Mouse (Mus musculus) neutrophil, adult 5-6 weeks (primary cell): Measurements from ENCODE around the gene Tdgf1. TPM values are rescaled to one million over a fixed set of nuclear protein-coding genes. Genes with fewer than 3 reads are reported as not detected.

Experiments
- ATAC-seq: fragments of 151-379, 151-347 bp; 2 replicates; pipeline ENCODE4 v1.8.0; 2017; ENCODE audit warnings: mild to moderate bottlenecking, moderate TSS enrichment; ENCODE audit not compliant: insufficient number of reproducible peaks, poor library complexity, low FRiP score, severe bottlenecking; ENCODE audit errors: extremely low read depth
- total RNA-seq: library from RNA; stranded (forward); fragments of 200-1000 nt; gene quantifications from 2 replicates; pipeline ENCODE4 v1.2.3, GENCODE M21; 2017

Gene Tdgf1
- total RNA-seq, 1 experiment from 2014 or later, result 1.0 TPM

DNA sequence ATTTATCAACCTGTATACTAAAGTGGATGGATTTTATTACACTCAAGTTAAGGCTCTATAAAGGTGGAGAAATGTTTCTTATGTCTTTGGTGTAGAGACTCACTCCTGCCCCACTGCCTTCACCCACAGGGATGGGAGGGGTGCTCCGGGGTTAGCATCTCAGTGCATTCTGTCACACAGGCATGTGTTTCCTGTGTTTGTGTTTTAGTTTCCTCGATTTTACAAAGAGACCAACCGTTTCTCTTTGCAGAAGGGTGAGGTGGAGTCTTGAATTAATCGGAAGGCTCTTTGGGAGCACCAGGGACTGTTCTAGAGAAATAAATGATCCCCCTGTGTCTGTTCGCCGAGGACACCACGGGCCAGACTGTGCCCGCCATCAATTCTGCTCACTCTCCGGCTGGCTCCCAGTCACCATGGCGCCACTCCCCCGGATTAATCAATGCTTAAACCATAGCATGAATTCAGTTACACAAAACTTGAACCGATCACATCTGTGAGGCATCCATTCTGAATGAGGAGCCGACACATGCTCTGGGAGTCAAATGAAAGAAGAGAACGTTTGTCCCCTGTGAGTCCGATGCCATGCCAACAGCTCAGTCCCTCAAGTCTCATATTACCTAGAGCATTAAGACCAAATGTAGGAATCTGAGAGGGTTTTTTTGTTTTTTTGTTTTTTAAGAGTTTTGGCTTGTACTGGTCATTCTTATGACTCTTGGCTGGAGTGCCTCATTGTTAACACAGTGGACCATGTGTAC is 25.1 kb downstream of the Tdgf1 start:
- ATAC-seq, result no peak

- no peak for ATAC-seq
Measured at GRCm38 (mm10) chr9:110916786-110917185, 29.2 kb downstream of the Tdgf1 start, which contains the start of gene Fam240a. Gene Fam240a, minus strand, starts transcription at chr9:110916861.

DNA sequence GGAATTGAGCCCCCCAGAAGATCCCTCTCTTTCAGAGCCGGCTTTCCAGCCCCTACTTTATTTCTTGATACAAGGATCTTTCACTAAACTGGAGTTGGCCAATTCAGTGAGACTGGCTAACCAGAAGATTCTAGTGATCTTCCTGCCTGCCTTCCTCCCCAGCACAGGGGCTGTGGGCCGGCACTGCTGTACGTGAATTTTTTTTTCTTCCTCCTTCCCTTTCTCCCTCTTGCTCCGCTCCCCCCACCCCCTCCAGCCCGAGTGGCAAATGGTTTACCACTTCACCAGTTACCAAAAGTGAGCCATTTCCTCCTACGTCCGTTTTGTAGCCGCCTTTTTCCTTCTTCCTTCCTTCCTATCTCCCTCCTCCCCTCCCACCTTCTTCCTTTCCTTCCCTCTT is 30.5 kb downstream of the Tdgf1 start:
- no peak for ATAC-seq

- no peak for ATAC-seq
Measured at GRCm38 (mm10) chr9:110914631-110915236, 31.2 kb downstream of the Tdgf1 start.

DNA sequence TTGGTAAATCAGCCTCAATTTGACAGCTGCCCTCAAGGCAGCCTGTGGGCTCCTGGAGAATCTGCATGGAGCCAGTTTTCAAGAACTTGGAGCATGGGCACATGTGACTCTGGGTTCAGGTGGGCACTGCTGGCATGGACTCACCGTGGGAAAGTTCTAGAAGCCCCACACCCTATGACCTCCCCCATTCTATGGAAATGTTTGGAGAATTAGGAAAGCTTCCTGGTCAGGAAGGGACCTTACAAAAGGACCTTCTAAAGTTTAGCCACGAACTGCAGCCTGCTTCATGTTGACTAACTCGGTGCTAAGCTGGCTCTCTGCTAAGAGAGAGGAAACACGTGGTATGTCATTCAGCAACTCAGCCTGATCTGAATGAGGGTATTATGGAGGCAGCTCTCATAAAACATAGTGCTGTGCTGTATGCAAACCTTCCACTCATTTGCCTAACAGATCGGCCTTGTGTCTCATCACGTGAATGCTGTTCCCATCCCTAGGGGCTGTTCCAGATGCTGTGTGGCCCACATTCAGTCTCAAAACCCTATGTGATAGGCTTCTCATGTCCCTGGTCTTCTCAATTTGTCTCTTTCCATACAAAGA is 36.5 kb downstream of the Tdgf1 start:
- no peak for ATAC-seq

DNA sequence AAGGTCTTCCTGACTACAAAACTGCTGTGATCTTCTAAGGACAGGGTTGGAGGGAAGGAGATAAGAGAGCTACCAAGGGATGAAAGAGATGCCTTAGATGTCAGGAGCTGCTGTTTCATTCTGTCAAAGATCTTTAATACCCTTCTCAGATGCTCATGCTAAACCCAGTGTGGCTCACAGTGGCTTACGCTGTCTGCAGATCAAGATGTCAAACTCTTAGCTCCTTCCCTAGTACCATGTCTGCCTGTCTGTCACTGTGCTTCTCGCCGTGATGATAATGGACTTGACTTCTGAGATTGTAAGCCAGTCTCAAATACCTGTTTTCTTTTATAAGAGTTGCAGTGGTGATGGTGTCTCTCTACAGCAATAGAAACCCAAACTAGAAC is 37.3 kb downstream of the Tdgf1 start:
- no peak for ATAC-seq

DNA sequence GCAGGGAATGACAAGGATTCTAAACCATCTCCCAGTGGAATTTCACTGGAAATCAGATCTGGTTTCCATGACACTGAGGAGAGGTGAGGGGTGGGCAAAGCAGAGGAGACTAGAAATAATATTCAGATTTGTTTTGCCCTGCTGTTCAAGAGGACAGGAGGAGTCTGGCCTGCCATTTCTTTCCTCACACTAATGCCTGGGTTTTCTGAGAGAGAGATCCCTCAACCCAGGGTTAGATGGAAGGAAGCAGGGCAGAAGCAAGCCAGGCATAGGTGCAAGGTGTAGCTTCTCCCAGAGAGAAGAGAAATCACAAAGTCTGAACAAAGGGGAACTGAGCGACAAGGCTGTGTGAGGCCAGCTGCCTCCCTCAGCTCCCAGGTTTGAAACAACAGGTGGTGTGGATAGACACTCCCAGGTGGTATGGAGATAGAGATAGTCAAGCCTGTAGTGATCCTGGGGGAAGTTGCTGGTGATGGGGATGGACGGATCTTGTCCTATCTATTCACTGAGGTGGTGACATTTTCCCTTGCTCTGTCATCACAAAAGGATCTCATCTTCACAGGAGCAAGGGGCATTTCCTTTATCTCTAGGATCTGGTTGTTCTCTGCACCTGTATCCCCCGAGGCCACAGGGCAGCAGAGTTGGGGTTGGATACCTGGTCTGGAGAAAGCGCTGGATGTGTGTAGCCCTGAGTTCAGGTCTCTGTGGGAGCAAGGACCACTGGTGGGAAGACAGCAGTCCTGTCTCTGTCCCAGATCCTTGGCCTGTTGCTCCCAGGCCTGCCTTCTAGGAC is 37.9 kb downstream of the Tdgf1 start:
- no peak for ATAC-seq

GRCm38 (mm10) chr9:110907201-110907837 is 38.6 kb downstream of the Tdgf1 start:
- peak; percentile 23; the same call in 1 of the 2 replicates for ATAC-seq

DNA sequence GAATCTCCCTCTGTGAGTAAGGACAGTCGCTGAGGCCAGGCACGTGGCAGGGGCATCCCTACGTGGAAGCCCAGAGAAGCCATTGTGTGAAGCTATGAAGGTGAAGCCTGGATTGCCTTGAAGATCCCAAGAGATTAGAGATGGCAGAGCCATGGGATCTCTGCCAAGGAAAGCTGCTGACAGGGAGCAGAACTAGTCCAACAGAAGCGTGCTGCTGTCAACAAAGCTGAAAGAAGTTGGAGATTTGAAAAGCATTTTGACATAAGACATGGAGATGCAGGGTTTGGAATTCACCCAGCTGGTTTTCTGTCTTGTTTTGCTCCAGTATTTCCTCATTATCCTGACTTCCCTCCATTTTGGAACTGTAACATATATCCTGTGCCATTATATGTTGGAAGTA is 43.7 kb downstream of the Tdgf1 start:
- no peak for ATAC-seq

- no peak for ATAC-seq
Measured at GRCm38 (mm10) chr9:110901204-110901603, 44.8 kb downstream of the Tdgf1 start.

DNA sequence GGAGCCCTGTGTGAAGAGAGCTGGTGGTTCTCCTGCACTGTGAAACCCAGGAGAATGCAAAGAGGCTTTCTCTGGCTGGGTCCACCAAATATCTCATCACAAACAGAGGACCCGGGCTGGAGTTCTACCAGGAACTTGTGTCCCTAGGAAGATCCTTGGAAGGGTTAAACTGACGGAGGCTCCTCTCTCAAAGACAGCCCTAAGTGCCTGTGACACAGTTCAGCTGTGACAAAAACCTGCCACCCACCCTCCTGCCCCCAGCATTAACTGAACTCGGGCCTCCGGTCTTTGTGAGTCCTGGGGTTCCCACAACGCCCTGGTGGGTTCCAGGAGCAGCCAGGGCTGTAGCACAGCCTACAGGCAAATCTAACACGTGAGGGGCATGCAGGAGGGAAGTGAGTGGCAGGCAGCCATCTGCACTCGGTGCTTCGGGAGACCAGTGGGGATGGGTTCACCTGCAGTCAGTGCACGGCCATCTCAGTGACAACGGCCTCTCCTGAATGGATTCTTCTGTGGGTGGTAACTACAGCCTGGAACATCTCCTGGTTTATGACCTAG is 46.4 kb downstream of the Tdgf1 start:
- ATAC-seq, result no peak

- peak; percentile 28; the same call in 1 of the 2 replicates for ATAC-seq
Measured at GRCm38 (mm10) chr9:110896595-110896994, 49.4 kb downstream of the Tdgf1 start.

DNA sequence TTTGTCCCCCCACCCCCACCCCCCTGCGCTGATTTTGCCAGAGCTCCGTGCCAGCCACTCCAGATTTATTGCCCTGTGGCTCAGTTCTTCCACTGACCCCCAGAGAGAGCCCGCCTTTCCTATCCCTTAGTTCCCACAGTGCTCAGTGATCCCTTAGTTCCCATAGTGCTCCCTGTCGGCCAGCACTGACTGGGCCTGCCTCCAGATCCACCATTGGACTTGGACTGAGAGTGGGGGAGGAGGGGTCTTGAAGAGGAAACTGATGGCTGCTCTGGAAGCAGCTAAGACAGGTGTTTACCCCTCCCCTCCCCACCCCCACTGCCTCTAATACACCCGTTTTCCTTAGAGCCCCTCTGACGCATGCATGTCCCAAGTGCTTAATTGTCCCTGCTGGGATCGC is 50.0 kb downstream of the Tdgf1 start:
- ATAC-seq, result no peak

GRCm38 (mm10) chr9:110895507-110895906 is 50.5 kb downstream of the Tdgf1 start:
- ATAC-seq, result no peak

- no peak for ATAC-seq
Measured at GRCm38 (mm10) chr9:110893429-110893828, 52.5 kb downstream of the Tdgf1 start.

- ATAC-seq, result no peak
Measured at GRCm38 (mm10) chr9:110892552-110892951, 53.4 kb downstream of the Tdgf1 start.

DNA sequence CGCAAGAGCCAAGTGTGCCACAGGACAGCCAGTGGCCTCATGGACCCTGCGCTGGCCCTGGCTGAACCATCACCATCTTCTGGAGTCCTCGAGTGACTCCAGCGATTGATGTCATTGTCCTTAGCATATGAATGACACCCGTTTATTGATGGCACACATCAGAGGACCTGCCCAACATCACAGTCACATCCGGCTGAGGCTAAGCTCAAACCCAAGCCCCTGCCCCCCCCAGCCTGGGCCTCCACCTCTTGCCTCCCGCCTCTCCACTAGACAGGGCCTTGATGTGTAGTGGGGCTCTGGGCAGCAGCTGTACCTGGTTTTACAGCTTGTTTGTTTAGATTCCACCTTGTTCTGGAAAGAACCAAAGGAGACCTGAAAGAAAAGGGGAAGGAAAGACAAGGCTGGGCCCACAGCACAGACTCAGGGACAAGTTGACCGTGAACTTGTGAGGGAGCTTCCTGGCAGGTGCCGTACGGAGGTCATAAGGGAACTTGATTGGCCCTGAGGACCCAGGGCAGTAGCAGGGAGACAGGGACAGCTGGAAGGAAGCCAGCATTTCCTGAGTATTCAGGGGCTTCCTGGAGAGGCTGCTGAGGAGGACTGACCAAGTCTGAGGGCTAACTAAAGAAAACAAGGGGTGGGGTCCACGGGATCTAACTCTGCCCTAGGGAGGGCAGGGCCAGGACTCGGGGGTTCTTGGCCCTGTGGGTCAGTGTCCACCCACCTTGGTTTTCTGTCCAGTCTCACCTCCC is 54.7 kb downstream of the Tdgf1 start:
- ATAC-seq, result no peak
